Mouse (Mus musculus) hindbrain, embryonic 15.5 days (tissue): ENCODE measurements at regions not wholly inside any gene's neighbourhood (a gene's known extent, or its start where the extent isn't known, plus 50 kb on each side); places are given as distances from the start of the nearest gene placed in this dataset.

Experiments used
- ATAC-seq: fragments of 200-750 bp; cut with Nextera tagmentation; 2 replicates; pipeline ENCODE4 v1.8.0; 2017; ENCODE audit warnings: low read depth, moderate number of reproducible peaks, moderate TSS enrichment; ENCODE audit not compliant: low FRiP score
- H3K27ac ChIP-seq: fragments of 300-500 bp; sonication (generic); replicated peaks from 2 replicates; pipeline ENCODE4 v1.5.1; 2015; ENCODE audit warnings: mild to moderate bottlenecking, inconsistent platforms
- H3K27me3 ChIP-seq: fragments of 300-500 bp; sonication (generic); 2 replicates; pipeline ENCODE4 v1.6.1; 2015; ENCODE audit warnings: control low read depth, inconsistent platforms
- H3K36me3 ChIP-seq: fragments of 300-500 bp; sonication (generic); 2 replicates; pipeline ENCODE4 v1.6.1; 2015; ENCODE audit warnings: control low read depth, inconsistent platforms
- H3K4me1 ChIP-seq: fragments of 300-500 bp; sonication (generic); replicated peaks from 2 replicates; pipeline ENCODE4 v1.6.1; 2015; ENCODE audit warnings: control low read depth, inconsistent platforms
- H3K4me2 ChIP-seq: fragments of 300-500 bp; sonication (generic); 2 replicates; pipeline ENCODE4 v1.6.1; 2015; ENCODE audit warnings: moderate library complexity, mild to moderate bottlenecking, inconsistent platforms
- H3K4me3 ChIP-seq: fragments of 300-500 bp; sonication (generic); 2 replicates; pipeline ENCODE4 v1.5.1; 2015; ENCODE audit warnings: mild to moderate bottlenecking, inconsistent platforms
- H3K9ac ChIP-seq: fragments of 300-500 bp; sonication (generic); 2 replicates; pipeline ENCODE4 v1.6.1; 2015; ENCODE audit warnings: inconsistent platforms
- H3K9me3 ChIP-seq: fragments of 300-500 bp; sonication (generic); 2 replicates; pipeline ENCODE4 v1.6.1; 2016; ENCODE audit warnings: control low read depth, inconsistent platforms
- WGBS: fragments of 180-500 bp; shearing (Covaris S2); methylation state at CpG from one replicate; pipeline ENCODE4 v1.1.7; 2015; 5-methylcytosine and 5-hydroxymethylcytosine counted together

DNA sequence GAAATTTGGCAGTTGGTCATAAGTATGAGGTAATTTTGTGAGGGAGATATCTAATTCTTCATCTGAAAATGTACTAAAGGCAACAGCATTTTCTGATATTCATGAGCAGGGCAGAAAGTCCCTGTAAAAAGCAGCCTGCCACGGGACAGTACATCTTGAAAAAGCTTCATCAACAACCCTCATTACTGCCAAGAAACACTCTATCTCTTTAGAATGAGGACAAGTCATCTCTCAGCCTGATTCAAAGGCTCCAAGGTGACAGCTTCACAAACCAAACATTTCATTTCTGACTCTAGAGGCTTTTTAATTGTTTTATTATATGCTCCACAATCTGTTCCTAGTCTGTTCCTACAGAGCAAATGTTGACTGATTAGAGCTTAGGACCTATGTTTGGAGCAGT lies 260.3 kb downstream of the Aldoart1 start:
- H3K9me3 ChIP-seq, result no peaks in the 10 kb centered on the region
- H3K4me1 ChIP-seq, result no peaks in the 10 kb centered on the region
- no peaks in the 10 kb centered on the region for H3K36me3 ChIP-seq
- no peaks in the 10 kb centered on the region for H3K27me3 ChIP-seq
- no peak overlapping the region for H3K9ac ChIP-seq
- no peak for ATAC-seq
- 48% methylated on average over 1 of the region's 1 CpGs for WGBS
- no peak overlapping the region for H3K4me2 ChIP-seq
- no peak overlapping the region for H3K27ac ChIP-seq
- H3K4me3 ChIP-seq, result no peak overlapping the region

DNA sequence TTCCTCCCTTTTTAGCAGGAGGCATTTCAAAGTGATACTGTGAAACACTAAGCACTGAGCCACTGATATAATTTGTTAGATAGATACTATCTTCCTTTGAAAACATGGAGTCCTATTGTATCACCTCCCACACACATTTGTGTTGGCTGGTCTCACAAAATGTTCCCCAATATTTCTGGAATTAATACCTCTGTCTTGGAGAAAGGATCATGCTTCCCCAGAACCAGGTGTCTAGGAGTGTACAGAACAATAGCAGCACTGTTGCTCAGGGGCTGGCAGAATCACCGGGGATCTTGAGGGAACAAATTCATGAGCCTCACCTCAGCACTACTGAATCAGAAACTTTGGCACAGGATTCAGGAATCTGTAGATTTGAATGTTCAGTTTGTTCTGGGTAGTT lies 277.5 kb downstream of the Aldoart1 start:
- Histone ChIP-seq H3K27me3 (no peaks in the 10 kb centered on the region), H3K4me3 (no peak overlapping the region), H3K9me3 (no peaks in the 10 kb centered on the region), H3K4me1 (no peaks in the 10 kb centered on the region), H3K36me3 (no peaks in the 10 kb centered on the region), H3K27ac (no peak overlapping the region), H3K4me2 (no peak overlapping the region), H3K9ac (no peak overlapping the region)
- WGBS, result 90% methylated on average over 1 of the region's 1 CpGs
- ATAC-seq, result no peak

DNA sequence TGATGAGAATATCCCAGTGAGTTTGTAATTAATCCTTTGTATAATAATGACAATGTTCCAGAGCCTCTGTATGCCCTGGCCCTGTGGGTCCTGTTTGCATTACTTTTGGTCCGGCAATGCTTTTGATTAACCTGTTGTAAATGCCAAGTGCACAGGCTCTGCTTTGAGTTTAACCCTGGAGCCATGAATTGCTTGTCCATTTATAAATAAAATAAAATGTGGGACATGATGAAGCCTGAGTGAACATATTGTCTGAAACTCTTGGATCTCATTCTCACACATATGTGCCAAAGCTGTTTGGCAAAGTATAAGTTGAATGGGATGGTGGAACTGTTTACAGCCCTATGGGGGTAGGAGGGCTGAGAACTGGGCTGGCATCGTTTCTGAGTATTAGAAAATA lies 280.5 kb downstream of the Aldoart1 start:
- no peaks in the 10 kb centered on the region for H3K9me3 ChIP-seq
- 60% methylated on average over 2 of the region's 2 CpGs for WGBS
- no peak overlapping the region for H3K4me2 ChIP-seq
- no peak overlapping the region for H3K4me3 ChIP-seq
- no peak overlapping the region for H3K27ac ChIP-seq
- no peaks in the 10 kb centered on the region for H3K4me1 ChIP-seq
- ATAC-seq, result peak; percentile 61; the same call in 1 of the 2 replicates
- no peaks in the 10 kb centered on the region for H3K36me3 ChIP-seq
- H3K9ac ChIP-seq, result no peak overlapping the region
- no peaks in the 10 kb centered on the region for H3K27me3 ChIP-seq

DNA sequence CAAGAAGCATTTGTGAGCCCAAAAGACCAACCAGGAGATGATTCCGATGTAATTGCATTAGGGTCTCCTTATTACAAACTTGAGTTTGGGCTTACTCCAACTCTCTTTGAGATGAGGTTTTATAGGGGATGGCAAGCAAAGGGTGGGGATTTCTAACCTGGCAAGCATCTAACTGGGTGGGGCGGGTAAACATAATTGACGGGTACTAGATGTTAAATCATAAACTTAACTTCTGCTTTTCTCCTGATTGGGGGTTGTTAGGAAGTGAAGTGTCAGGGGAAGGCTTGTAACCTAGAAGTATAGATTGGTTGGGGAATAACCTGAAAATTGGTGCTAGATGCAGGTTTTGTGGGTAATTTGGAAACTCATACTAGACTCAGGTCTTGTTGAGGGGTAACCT lies 287.2 kb downstream of the Aldoart1 start:
- Histone ChIP-seq H3K36me3 (no peaks in the 10 kb centered on the region), H3K9me3 (no peaks in the 10 kb centered on the region), H3K27ac (no peak overlapping the region), H3K4me2 (no peak overlapping the region), H3K4me1 (0 out of 2 replicates have a peak, but pooled peaks cover 6% of the 10 kb centered on the region), H3K27me3 (no peaks in the 10 kb centered on the region), H3K4me3 (no peak overlapping the region), H3K9ac (no peak overlapping the region)
- no peak for ATAC-seq
- WGBS, result 94% methylated on average over 3 of the region's 3 CpGs

DNA sequence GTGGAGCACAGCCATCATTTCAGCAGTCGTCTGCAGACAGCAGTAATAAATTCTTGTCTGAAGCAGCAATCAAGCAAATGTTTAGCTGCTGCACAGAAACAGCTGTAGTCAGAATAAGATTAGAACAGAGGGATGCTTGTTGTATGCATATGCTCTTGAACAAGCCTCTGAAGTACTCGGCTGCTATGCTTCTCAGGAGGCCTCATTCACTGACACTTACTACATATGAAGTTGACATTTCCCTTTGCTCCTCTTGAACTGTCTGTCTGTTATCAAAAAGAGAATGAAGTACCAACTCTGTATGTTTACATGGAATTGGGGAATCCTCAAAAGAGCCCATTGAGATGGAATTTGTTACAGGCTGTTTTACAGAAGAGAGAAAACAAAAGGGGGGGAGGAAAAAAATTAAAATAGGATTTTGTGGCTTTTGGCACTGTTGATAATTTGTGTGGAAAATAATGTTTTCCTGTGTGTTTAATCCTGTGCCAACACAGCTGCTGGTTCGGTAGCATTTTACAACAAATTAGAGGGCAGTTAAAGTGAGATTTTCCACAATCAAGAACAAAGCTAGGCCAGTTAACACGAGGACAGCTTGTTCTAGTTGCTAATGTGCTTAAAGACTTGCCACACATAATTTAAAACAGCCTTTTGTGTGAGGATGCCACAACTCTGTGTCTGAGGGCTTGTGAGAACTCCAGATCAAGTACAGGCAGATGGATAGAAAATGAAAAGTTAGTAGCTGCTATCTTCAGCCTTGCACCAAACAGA lies 289.3 kb downstream of the Aldoart1 start:
- WGBS, result 23% methylated on average over 4 of the region's 4 CpGs
- Histone ChIP-seq H3K36me3 (no peaks in the 10 kb centered on the region), H3K9me3 (no peaks in the 10 kb centered on the region), H3K4me1 (0 out of 2 replicates have a peak, but pooled peaks cover 6% of the 10 kb centered on the region), H3K9ac (no peak overlapping the region), H3K27ac (no peak overlapping the region), H3K4me2 (no peak overlapping the region), H3K27me3 (no peaks in the 10 kb centered on the region), H3K4me3 (no peak overlapping the region)
- no peak for ATAC-seq

DNA sequence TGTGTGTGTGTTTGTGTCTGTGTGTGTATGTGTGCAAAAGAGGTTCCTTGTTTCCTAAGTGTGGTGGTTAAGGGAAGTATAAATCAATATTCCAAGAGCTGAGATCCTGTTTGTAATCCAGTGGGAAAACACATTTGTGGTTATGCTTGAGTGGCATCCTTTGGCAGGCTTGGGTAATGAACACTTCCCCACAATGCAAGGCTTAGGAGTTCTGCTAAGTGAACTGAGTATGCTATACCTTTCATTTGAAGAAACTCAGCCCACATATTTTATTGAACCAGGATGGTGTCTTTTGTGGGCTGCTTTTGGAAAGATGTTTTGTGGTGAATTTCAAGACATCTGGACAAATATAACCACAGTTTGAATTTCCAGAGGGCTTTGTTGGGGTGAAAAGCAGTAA lies 298.2 kb downstream of the Aldoart1 start:
- Histone ChIP-seq H3K36me3 (no peaks in the 10 kb centered on the region), H3K9ac (no peak overlapping the region), H3K27me3 (no peaks in the 10 kb centered on the region), H3K4me3 (no peak overlapping the region), H3K4me1 (no peaks in the 10 kb centered on the region), H3K9me3 (no peaks in the 10 kb centered on the region), H3K27ac (no peak overlapping the region), H3K4me2 (no peak overlapping the region)
- ATAC-seq, result no peak

DNA sequence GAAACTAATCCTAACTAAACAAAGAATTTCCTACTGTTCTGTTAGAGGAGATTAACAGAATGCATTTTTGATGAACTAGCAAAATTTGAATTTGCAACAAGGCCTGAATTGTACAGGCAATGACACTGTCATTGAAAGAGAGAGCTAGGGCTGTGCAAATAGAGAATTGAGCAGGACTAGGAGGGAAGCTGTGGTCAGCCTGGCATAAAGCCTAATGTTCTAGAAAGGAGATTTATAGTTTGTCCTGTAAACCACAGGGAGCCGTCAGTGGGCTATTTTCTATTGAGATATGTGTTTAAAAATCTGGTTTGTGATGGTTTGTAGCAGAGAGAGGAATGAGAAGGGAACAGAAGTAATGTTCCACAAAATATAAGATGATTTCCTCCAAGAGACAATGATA lies 317.9 kb downstream of the Aldoart1 start:
- Histone ChIP-seq H3K4me1 (no peaks in the 10 kb centered on the region), H3K4me3 (no peak overlapping the region), H3K27me3 (no peaks in the 10 kb centered on the region), H3K9me3 (no peaks in the 10 kb centered on the region), H3K9ac (no peak overlapping the region), H3K4me2 (no peak overlapping the region), H3K27ac (no peak overlapping the region), H3K36me3 (no peaks in the 10 kb centered on the region)
- WGBS, result 48% methylated on average over 1 of the region's 1 CpGs
- no peak for ATAC-seq

DNA sequence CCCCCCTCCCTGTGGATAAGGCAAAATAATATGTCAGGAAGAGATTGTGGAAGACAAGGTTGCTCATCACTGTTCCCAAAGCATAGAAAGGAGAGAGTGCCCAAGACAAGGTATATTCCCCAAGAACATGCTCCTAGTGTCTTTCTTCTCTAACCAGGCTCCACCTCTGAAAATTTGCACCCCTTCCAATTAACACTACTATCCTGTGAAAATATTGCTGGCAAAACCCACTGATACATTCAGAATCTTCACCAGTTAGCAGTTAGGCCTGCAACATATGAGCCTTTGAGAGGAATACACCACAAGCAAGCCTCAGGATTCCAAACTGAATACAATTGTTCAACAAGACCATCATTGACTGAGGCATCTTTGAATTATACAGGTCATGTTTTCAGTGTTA lies 323.9 kb upstream of the Tle1 start:
- H3K4me2 ChIP-seq, result no peak overlapping the region
- H3K9ac ChIP-seq, result no peak overlapping the region
- no peaks in the 10 kb centered on the region for H3K4me1 ChIP-seq
- H3K27ac ChIP-seq, result no peak overlapping the region
- no peaks in the 10 kb centered on the region for H3K9me3 ChIP-seq
- no peak for ATAC-seq
- H3K4me3 ChIP-seq, result no peak overlapping the region
- no peaks in the 10 kb centered on the region for H3K27me3 ChIP-seq
- no peaks in the 10 kb centered on the region for H3K36me3 ChIP-seq

DNA sequence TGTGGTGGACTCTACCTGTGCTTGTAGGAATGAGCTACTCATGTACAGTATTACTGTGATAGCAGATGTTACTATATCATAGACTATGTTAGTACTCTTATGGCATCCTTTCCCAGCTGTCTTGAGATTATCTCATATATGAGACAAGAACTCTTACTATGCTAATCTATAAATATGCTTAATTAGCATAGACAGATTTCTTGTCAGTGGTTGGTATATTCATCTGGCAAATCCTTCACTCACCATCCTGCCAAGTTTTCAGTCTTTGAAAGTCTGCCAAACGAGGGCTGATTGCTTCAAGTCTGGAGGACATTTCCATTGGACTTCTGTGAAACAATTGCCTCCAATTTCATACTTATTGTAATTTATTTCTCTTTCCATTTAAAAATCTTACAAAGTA lies 323.4 kb upstream of the Tle1 start:
- Histone ChIP-seq H3K4me1 (no peaks in the 10 kb centered on the region), H3K4me3 (no peak overlapping the region), H3K27ac (no peak overlapping the region), H3K9ac (no peak overlapping the region), H3K9me3 (no peaks in the 10 kb centered on the region), H3K36me3 (no peaks in the 10 kb centered on the region), H3K27me3 (no peaks in the 10 kb centered on the region), H3K4me2 (no peak overlapping the region)
- WGBS, result 45% methylated on average over 1 of the region's 1 CpGs
- ATAC-seq, result peak; percentile 38; the same call in 1 of the 2 replicates

DNA sequence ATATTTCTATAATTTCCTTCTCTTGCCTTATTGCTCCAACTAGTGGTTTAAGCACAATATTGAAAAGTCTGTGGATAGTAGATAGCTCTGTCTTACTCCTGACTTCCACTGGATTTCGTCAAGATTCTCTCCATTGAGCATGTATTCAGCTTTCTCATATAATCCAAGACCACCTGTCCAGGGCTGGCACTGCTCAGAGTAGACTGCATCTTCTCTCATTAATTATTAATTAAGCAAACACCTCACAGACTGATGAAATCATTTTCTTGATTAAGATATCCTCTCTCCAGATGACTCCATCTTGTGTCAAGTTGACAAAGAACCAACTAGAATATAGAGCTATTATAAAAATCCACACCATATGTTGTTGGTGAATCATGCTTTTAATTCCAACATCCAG lies 310.5 kb upstream of the Tle1 start:
- no peak overlapping the region for H3K27ac ChIP-seq
- H3K4me1 ChIP-seq, result no peaks in the 10 kb centered on the region
- no peaks in the 10 kb centered on the region for H3K27me3 ChIP-seq
- no peak overlapping the region for H3K9ac ChIP-seq
- H3K4me3 ChIP-seq, result no peak overlapping the region
- 76% methylated on average over 1 of the region's 1 CpGs for WGBS
- no peak for ATAC-seq
- no peaks in the 10 kb centered on the region for H3K9me3 ChIP-seq
- no peak overlapping the region for H3K4me2 ChIP-seq
- no peaks in the 10 kb centered on the region for H3K36me3 ChIP-seq

DNA sequence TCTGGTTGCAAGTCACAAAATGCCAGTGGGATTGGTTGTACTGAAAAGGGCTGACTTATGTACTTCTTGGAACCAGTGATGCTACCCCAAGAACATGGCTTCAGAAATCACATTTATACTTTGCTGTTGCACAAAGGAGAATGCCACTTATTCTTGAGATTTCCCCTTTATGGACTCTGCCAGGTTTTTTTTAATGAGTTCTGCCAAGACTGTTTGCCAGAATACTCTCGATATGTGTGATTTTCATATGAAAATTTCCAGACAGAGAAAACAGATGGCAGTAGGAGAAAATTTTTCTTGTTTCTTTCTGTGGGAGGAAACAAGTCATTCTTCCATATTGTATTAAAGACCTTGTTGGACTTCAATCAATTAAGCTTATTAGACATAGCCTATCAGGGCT lies 281.0 kb upstream of the Tle1 start:
- Histone ChIP-seq H3K36me3 (no peaks in the 10 kb centered on the region), H3K4me3 (no peak overlapping the region), H3K9me3 (no peaks in the 10 kb centered on the region), H3K4me2 (no peak overlapping the region), H3K4me1 (no peaks in the 10 kb centered on the region), H3K27ac (no peak overlapping the region), H3K27me3 (no peaks in the 10 kb centered on the region), H3K9ac (no peak overlapping the region)
- no peak for ATAC-seq
- WGBS, result 83% methylated on average over 1 of the region's 1 CpGs

DNA sequence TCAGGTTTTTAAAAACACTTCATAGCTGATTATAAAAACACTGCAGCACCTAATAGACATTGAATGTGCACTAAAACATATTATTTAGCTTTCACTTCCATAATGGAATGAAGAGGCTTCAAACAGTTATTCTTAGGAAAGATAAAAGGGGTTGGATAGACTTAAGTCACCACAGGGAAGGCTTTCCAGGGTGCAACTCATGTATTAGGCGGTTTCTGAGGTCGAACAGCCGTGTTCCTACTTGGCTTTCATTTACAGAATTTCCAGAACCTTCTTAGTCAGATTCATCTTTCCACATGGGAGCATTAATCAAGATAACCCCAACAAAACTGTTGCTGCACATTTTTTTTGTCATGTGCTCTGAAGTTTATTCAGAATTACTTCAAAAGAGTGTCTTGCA lies 279.8 kb upstream of the Tle1 start:
- no peak for ATAC-seq

DNA sequence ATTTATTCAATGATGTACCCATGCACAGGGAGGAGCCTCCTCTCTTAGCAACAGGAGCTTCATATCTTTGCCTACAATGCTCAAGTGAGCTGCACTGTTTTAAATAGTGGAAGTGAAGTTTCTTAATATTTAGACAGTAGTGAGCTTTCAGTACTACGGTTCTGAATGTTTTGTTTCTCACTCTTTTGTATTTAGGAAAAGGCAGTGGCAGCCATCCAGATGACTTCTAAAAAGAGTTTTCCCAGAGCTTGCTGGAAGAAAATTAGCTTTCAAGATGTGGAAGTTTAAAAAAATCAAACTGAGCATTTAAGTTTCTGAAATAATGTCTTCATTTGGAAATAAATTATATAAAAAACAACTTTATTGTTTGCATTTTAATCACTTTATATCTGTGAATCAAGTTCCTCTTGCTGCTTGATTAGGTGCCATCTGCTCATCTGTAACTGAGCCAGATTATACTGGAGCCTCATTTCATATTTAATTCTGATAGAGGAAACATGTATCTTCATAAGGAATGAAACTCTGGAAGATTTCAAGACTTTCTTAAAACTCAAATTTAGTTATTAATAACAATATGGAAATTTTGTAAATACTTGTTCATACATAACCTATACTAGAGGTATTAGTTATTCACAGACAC lies 268.6 kb upstream of the Tle1 start:
- Histone ChIP-seq H3K4me3 (no peak overlapping the region), H3K4me1 (no peaks in the 10 kb centered on the region), H3K27ac (no peak overlapping the region), H3K4me2 (no peak overlapping the region), H3K27me3 (no peaks in the 10 kb centered on the region), H3K9ac (no peak overlapping the region), H3K9me3 (no peaks in the 10 kb centered on the region), H3K36me3 (no peaks in the 10 kb centered on the region)
- 35% methylated on average over 1 of the region's 1 CpGs for WGBS
- no peak for ATAC-seq

More for the DNA sequence above, 279.8 kb upstream of the Tle1 start:
- no peak overlapping the region for H3K9ac ChIP-seq
- H3K27me3 ChIP-seq, result no peaks in the 10 kb centered on the region
- no peak overlapping the region for H3K4me2 ChIP-seq
- H3K4me1 ChIP-seq, result no peaks in the 10 kb centered on the region
- no peak overlapping the region for H3K27ac ChIP-seq
- 80% methylated on average over 3 of the region's 3 CpGs for WGBS
- H3K9me3 ChIP-seq, result no peaks in the 10 kb centered on the region
- H3K36me3 ChIP-seq, result no peaks in the 10 kb centered on the region
- H3K4me3 ChIP-seq, result no peak overlapping the region
